Mouse (Mus musculus) layer of hippocampus, postnatal 25 days (tissue): ENCODE results near the gene 9330182L06Rik. TPM values are rescaled to one million over a fixed set of nuclear protein-coding genes. Genes with fewer than 3 reads are reported as not detected.

Experiments used
- DNase-seq, 2 experiments: peaks; one replicate each; pipeline ENCODE4 v3.0.0; 2022; ENCODE audit warnings: mixed read lengths in 2 of 2, low spot score in 1 of 2; ENCODE audit errors: extremely low spot score in 1 of 2
- microRNA-seq, 2 experiments: library from miRNA; unstranded; fragments of <30 nt; microRNA quantifications; one replicate each; pipeline ENCODE4 v1.2.0; 2021
- total RNA-seq, 2 experiments: library from RNA; stranded (reverse); gene quantifications; 2 replicates each; pipeline ENCODE4 v1.2.3; 2021

The 9330182L06Rik gene
- total RNA-seq, 2 experiments from 2014 or later = 19.3 to 20.8 TPM

DNA sequence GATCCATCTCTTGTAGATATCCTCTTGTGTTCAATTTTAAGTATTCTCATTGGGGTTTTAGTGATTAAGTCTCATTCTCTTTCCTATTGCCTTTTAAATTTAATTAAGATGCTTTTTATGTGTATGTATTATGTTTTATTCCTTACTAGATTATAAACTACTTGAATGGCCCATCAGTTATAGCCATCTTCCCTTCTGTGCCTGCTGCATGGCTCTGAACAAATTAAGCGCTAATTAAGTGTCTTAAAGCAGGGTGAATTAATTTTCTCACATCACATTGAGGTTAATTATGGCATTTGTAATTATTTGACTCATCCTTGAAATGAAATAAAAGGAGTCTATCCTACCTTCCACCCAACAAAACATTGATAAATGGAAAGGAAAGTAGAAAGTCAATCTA is 245.1 kb downstream of the 9330182L06Rik start:
- no peak for DNase-seq

DNA sequence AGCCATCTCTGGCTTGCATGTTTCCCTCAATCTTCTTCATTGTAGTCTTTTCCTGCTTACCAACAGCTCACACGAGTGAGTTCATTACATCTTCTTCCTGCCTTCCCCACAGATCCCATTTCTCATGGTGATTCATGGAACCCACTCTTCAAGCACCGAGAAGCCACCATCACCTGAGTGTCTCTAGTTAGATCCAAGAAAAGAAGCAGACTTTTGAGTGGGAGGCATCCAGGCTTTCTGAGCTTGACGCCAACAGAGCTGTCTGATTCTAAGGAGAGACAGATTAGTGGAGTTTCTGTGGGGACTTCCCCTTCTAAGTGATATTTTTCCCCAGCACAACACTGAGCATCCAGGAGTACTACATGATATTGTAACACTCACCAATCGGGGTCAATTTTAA is 259.6 kb downstream of the 9330182L06Rik start:
- no peak for DNase-seq

Small RNA genes within 50 kb of the gene (microRNA-seq; reads per million reads assigned to microRNA genes)
- 2.2 reads per million in 2 experiments for gene Mir879

Other genes starting within 250 kb of the 9330182L06Rik start
- gene Tmem243, start 165.4 kb upstream of the 9330182L06Rik start, total RNA-seq = 10 to 100 TPM in 1 of 2 experiments, 1 to 10 TPM in 1; 8.8 to 10.2 TPM
- 10 to 100 TPM; 47.0 to 49.8 TPM for gene Dmtf1, start 104.3 kb upstream of the 9330182L06Rik start, total RNA-seq